Mouse (Mus musculus): ENCODE results near the gene Hist2h2be. TPM values are rescaled to one million over a fixed set of nuclear protein-coding genes. Genes with fewer than 3 reads are reported as not detected.
"Not testable (repeated sequence)": the region's sequence is repeated elsewhere in the genome, so short reads cannot be mapped to it uniquely, and the experiment has no call there.

Gene Hist2h2be
- polyA plus RNA-seq (2014; fragmentation: Nextera tagmentation; extraction: Ambion mirVana): 4.7 and 5.0 TPM in 2 replicates

DNA sequence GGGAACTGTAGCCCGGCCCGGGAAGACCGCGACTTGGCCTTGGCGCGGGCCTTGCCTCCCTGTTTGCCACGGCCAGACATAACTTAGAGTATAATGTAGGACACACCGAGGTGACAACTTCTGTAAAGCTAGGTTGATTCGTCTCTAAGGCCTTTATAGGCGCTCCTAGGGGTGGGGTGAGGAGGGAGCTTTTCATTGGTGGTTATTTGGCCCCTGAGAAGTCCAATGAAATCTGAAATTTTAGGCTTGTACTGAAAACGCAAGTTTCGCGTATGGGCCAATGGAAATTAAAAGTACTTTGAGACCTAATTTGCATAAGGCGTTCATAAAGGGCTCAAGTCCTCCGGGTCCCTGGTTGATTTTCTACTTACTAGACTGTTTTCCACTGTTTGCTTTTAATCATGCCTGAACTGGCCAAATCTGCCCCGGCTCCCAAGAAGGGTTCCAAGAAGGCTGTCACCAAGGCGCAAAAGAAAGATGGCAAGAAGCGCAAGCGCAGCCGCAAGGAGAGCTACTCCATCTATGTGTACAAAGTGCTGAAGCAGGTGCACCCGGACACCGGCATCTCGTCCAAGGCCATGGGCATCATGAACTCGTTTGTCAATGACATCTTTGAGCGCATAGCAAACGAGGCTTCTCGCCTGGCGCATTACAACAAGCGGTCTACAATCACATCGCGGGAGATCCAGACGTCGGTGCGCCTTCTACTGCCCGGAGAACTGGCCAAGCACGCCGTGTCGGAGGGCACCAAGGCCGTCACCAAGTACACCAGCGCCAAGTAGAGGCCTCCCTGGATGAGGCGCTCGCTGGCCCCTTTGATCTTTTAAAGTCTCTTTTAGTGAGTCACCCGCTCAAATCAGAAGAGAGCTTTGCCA, at the start of gene Hist2h2be, which contains the start of gene Hist2h2ac:
TSS of gene Hist2h2be (plus strand) at position 355 of the 875 bp plus-strand sequence.
TSS of gene Hist2h2ac (minus strand) at position 116 of the 875 bp plus-strand sequence.
- Histone ChIP-seq H3K27me3 (ENCODE audit: control insufficient read depth, insufficient read depth, low read length) (no peaks in the 10 kb centered on the region), H3K4me2 (replicated peaks) (peak within 1 kb of the TSS; percentile 89), H3K9me3 (ENCODE audit: control insufficient read depth, low read length) (no peaks in the 10 kb centered on the region), H3K36me3 (replicated peaks; ENCODE audit: control insufficient read depth, insufficient read depth) (no peaks in the 10 kb centered on the region), H3K4me1 (replicated peaks; ENCODE audit: control insufficient read depth, insufficient read depth, low read length) (peaks cover 29% of the 10 kb centered on the region), H3K9ac (peak within 1 kb of the TSS; percentile 78), H3K4me3 (replicated peaks; ENCODE audit: low read length) (peak within 1 kb of the TSS; percentile 54), H3K27ac (peak within 1 kb of the TSS; percentile 96)
- whole genome bisulfite sequencing: under 1% methylated on average over 43 of the region's 43 CpGs
- DNase-seq (ENCODE audit: low spot score): peak; percentile 80
- ATAC-seq (ENCODE audit: low FRiP score): peak; percentile 81

DNA sequence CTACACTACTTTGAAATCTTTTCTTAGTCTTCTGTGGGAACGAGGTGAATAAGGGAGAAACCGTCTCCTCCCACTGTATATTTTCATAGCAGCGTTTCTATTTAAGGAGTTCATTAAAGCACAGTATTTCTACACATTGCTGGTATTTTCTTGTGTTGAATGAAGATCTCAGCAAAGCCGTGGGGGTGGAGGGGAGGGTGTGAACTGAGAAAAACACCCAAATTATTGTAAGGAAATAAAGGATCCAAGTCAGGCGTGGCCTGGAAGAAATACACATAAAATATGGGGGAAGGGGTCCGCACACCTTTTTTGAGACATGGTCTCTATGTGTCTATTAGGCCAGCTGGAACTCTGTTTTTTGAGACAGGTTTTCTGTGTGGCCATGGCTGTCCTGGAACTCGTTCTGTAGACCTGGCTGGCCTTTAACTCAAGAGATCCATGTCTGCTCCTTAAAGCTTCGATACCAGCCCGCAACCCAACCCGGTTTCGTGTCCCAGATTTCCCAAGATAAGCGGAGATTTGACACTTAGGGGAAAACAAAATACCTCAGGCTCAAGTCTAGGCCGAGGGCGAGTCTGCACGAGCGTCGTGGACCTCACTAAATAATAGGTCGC, 49.2 kb upstream of the Hist2h2be start:
- peak overlapping the region; percentile 74 for H3K4me3 ChIP-seq (replicated peaks; ENCODE audit: low read length)
- no peaks in the 10 kb centered on the region for H3K27me3 ChIP-seq (ENCODE audit: control insufficient read depth, insufficient read depth, low read length)
- DNase-seq (ENCODE audit: low spot score) (no peak), ATAC-seq (ENCODE audit: low FRiP score) (peak; percentile 9; the same call in 1 of the 2 replicates)
- peak overlapping the region; percentile 97 for H3K4me2 ChIP-seq (replicated peaks)
- WGBS: 22% methylated on average over 18 of the region's 18 CpGs
- H3K9me3 ChIP-seq (ENCODE audit: control insufficient read depth, low read length): no peaks in the 10 kb centered on the region
- H3K4me1 ChIP-seq (replicated peaks; ENCODE audit: control insufficient read depth, insufficient read depth, low read length): peaks cover 24% of the 10 kb centered on the region
- peaks cover 30% of the 10 kb centered on the region for H3K36me3 ChIP-seq (replicated peaks; ENCODE audit: control insufficient read depth, insufficient read depth)
- peak overlapping the region; percentile 89 for H3K9ac ChIP-seq
- peak overlapping the region; percentile 98 for H3K27ac ChIP-seq

DNA sequence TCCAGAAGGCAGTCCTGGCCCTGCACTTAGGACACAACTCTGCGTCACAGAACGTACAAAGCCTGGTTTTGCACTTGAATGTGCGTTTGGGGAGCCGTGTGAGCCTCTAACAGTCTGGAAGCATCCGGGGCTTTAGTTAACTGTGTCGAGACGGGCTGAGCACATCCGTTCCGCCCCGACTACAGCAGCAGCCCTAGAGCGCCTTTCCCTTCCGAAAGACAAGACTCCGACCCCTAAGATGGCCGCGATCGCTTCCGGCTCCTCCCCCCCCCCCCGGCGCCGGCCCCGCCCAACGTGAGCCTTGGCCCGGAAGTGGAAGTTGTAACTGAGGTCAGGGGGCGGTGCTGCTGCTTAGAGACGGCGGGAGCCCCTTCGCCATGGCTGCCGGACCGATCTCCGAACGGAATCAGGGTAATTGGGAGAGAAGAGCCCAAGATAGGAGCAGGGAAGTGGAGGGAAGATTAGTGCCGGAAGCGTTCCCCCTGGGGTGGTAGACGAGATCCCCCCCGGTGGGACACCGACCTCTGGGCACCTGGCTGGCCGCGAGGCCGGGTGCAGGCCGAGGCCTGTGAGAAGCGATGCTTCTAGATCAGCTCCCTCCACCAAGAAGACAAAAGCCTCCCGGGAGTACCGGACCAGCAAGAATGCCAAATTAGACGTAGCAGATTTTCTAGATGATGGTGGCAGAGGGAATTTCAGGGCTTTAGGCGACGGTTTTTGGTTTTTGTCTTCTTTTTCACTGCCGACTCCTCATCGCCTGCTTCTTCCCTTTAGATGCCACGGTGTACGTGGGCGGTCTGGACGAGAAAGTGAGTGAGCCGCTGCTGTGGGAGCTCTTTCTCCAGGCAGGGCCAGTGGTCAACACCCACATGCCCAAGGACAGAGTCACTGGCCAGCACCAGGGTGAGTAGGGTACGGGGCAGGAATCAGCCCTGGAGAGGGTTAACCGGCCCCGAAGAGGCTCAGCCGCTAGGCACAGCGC, 48.4 kb upstream of the Hist2h2be start, which contains the start of gene Sf3b4:
TSS of gene Sf3b4 (plus strand) at position 136 of the 982 bp plus-strand sequence.
- Histone ChIP-seq H3K36me3 (replicated peaks; ENCODE audit: control insufficient read depth, insufficient read depth) (peaks cover 38% of the 10 kb centered on the region), H3K27ac (peak within 1 kb of the TSS; percentile 98), H3K27me3 (ENCODE audit: control insufficient read depth, insufficient read depth, low read length) (no peaks in the 10 kb centered on the region), H3K4me1 (replicated peaks; ENCODE audit: control insufficient read depth, insufficient read depth, low read length) (peaks cover 24% of the 10 kb centered on the region), H3K9ac (peak within 1 kb of the TSS; percentile 89), H3K4me3 (replicated peaks; ENCODE audit: low read length) (peak within 1 kb of the TSS; percentile 74), H3K4me2 (replicated peaks) (peak within 1 kb of the TSS; percentile 97), H3K9me3 (ENCODE audit: control insufficient read depth, low read length) (no peaks in the 10 kb centered on the region)
- WGBS: under 1% methylated on average over 58 of the region's 58 CpGs
- ATAC-seq (ENCODE audit: low FRiP score) (peak; percentile 93), DNase-seq (ENCODE audit: low spot score) (peak; percentile 92)

DNA sequence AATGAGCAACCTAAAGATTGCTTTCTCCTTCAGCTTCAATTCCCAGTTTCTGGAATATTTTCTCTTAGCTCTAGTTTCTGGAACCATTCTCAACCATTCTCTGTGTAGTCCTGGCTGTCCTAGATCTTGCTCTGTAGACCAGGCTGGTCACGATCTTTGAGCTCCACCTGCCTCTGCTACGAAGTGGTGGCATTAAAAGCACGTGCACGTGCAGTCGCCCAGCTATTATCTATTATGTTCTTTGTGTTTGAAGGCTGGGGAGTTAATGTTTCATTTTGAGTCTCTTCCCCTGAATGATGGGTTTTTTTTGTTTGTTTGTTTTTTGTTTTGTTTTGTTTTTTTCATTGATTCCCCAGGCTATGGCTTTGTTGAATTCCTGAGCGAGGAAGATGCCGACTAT, 47.7 kb upstream of the Hist2h2be start:
- ATAC-seq (ENCODE audit: low FRiP score): no peak
- H3K4me2 ChIP-seq (replicated peaks): peak overlapping the region; percentile 97
- no peak for DNase-seq (ENCODE audit: low spot score)
- H3K4me3 ChIP-seq (replicated peaks; ENCODE audit: low read length): peak overlapping the region; percentile 74
- WGBS: 39% methylated on average over 7 of the region's 7 CpGs
- peaks cover 24% of the 10 kb centered on the region for H3K4me1 ChIP-seq (replicated peaks; ENCODE audit: control insufficient read depth, insufficient read depth, low read length)
- H3K9me3 ChIP-seq (ENCODE audit: control insufficient read depth, low read length): no peaks in the 10 kb centered on the region
- H3K27me3 ChIP-seq (ENCODE audit: control insufficient read depth, insufficient read depth, low read length): no peaks in the 10 kb centered on the region
- H3K9ac ChIP-seq: peak overlapping the region; percentile 85
- no peak overlapping the region for H3K27ac ChIP-seq
- H3K36me3 ChIP-seq (replicated peaks; ENCODE audit: control insufficient read depth, insufficient read depth): peaks cover 45% of the 10 kb centered on the region

DNA sequence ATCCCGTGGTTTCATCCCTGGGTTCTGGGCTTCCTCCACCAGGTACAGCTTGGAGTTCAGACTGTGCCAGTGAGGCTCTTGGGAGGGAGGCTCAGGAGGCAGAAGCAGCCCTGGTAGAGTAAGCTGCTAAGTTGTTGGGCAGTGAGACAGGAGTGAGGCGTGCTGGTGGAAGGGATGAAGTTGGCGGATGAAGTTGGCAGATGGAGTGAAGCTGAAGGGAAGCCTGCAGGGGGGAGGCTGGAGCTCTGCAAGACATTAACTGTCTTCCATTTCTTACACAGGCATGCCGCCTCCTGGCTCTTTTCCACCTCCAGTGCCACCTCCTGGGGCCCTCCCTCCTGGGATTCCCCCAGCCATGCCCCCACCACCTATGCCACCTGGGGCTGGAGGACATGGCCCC, 46.9 kb upstream of the Hist2h2be start:
- H3K4me3 ChIP-seq (replicated peaks; ENCODE audit: low read length); H3K4me2 ChIP-seq (replicated peaks): not testable (repeated sequence)
- 84% methylated on average over 4 of the region's 4 CpGs for WGBS

DNA sequence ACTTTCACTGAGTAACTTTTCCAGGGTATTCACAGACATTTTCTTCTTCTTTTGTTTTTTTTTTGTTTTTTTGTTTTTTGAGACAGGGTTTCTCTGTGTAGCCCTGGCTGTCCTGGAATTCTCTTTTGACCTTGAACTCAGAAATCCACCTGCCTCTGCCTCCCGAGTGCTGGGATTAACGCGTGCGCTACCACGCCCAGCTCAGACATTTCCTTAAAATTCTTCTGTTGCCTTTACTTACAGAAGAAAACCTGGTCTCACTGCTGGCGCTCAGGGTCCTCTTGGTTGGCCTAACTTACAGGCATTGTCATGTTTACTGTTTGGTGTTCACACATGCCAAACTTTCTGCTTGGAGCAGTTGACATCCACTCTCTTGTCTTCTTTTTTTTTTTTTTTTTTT, 45.7 kb upstream of the Hist2h2be start:
- H3K4me1 ChIP-seq (replicated peaks; ENCODE audit: control insufficient read depth, insufficient read depth, low read length): peaks cover 24% of the 10 kb centered on the region
- no peak for ATAC-seq (ENCODE audit: low FRiP score)
- 97% methylated on average over 6 of the region's 6 CpGs for WGBS
- H3K9ac ChIP-seq: no peak overlapping the region
- peaks cover 48% of the 10 kb centered on the region for H3K36me3 ChIP-seq (replicated peaks; ENCODE audit: control insufficient read depth, insufficient read depth)
- DNase-seq (ENCODE audit: low spot score): no peak
- H3K4me3 ChIP-seq (replicated peaks; ENCODE audit: low read length): no peak overlapping the region
- H3K4me2 ChIP-seq (replicated peaks): no peak overlapping the region
- no peak overlapping the region for H3K27ac ChIP-seq
- no peaks in the 10 kb centered on the region for H3K9me3 ChIP-seq (ENCODE audit: control insufficient read depth, low read length)
- H3K27me3 ChIP-seq (ENCODE audit: control insufficient read depth, insufficient read depth, low read length): no peaks in the 10 kb centered on the region

More for the DNA sequence above, 46.9 kb upstream of the Hist2h2be start:
- H3K27ac ChIP-seq; ATAC-seq (ENCODE audit: low FRiP score); H3K9ac ChIP-seq; H3K9me3 ChIP-seq (ENCODE audit: control insufficient read depth, low read length); DNase-seq (ENCODE audit: low spot score); H3K27me3 ChIP-seq (ENCODE audit: control insufficient read depth, insufficient read depth, low read length): not testable (repeated sequence)
- peaks cover 48% of the 10 kb centered on the region for H3K36me3 ChIP-seq (replicated peaks; ENCODE audit: control insufficient read depth, insufficient read depth)
- H3K4me1 ChIP-seq (replicated peaks; ENCODE audit: control insufficient read depth, insufficient read depth, low read length): peaks cover 24% of the 10 kb centered on the region

DNA sequence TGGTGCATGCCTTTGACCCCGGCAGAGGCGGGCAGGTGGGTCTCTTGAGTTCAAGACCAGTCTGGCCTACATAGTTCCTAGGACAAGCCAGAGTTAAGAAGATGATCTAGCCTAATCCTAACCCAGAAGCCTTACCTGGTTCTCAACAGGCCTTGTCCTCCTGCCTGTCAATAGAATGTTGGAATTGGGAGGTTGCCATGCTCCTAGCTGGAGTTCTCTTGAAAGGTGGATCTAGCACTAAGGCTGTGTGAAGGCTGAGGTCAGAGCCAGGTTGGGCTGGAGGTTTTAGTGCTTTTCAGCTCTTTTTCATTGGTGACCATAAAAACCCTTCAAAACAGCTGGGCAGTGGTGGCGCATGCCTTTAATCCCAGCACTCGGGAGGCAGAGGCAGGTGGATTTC, 42.5 kb upstream of the Hist2h2be start:
- no peaks in the 10 kb centered on the region for H3K9me3 ChIP-seq (ENCODE audit: control insufficient read depth, low read length)
- no peak overlapping the region for H3K27ac ChIP-seq
- 89% methylated on average over 4 of the region's 4 CpGs for WGBS
- H3K9ac ChIP-seq: no peak overlapping the region
- ATAC-seq (ENCODE audit: low FRiP score): no peak
- H3K4me3 ChIP-seq (replicated peaks; ENCODE audit: low read length): no peak overlapping the region
- peaks cover 48% of the 10 kb centered on the region for H3K36me3 ChIP-seq (replicated peaks; ENCODE audit: control insufficient read depth, insufficient read depth)
- no peaks in the 10 kb centered on the region for H3K27me3 ChIP-seq (ENCODE audit: control insufficient read depth, insufficient read depth, low read length)
- H3K4me2 ChIP-seq (replicated peaks): no peak overlapping the region
- no peak for DNase-seq (ENCODE audit: low spot score)
- peaks cover 25% of the 10 kb centered on the region for H3K4me1 ChIP-seq (replicated peaks; ENCODE audit: control insufficient read depth, insufficient read depth, low read length)

DNA sequence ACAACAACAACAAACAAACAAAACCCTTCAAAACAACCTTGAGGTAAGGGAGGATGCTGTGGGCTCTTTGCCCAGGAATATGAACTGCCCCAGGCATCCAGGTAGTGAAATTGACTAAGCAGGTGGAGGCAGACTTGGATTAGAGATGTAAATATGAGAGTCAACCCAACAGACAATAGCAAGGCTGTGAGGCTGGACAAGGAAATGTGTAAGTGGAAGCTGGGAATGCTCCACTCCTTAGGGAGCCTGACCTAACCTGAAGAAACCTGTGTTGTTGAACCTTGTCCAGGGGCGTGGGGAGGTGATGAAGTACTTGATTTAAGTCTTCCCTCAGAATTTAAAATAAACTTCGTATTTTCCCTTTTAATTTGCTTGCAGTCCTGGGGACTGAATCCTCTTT, 42.0 kb upstream of the Hist2h2be start:
- WGBS: 82% methylated on average over 2 of the region's 2 CpGs
- H3K27me3 ChIP-seq (ENCODE audit: control insufficient read depth, insufficient read depth, low read length): no peaks in the 10 kb centered on the region
- DNase-seq (ENCODE audit: low spot score) (no peak), ATAC-seq (ENCODE audit: low FRiP score) (no peak)
- H3K36me3 ChIP-seq (replicated peaks; ENCODE audit: control insufficient read depth, insufficient read depth): peaks cover 45% of the 10 kb centered on the region
- H3K4me1 ChIP-seq (replicated peaks; ENCODE audit: control insufficient read depth, insufficient read depth, low read length): peaks cover 25% of the 10 kb centered on the region
- no peak overlapping the region for H3K4me2 ChIP-seq (replicated peaks)
- no peak overlapping the region for H3K27ac ChIP-seq
- H3K4me3 ChIP-seq (replicated peaks; ENCODE audit: low read length): no peak overlapping the region
- no peak overlapping the region for H3K9ac ChIP-seq
- H3K9me3 ChIP-seq (ENCODE audit: control insufficient read depth, low read length): no peaks in the 10 kb centered on the region

Measured in hindbrain, embryonic 14.5 days (tissue).